Mouse (Mus musculus) embryonic facial prominence, embryonic 14.5 days (tissue): ENCODE measurements around the gene Anks1b. TPM values are rescaled to one million over a fixed set of nuclear protein-coding genes. Genes with fewer than 3 reads are reported as not detected.
A peak's percentile ranks its signal among the peaks of the same experiment; 100 is the strongest.

Source experiments
- ATAC-seq: fragments of 200-750 bp; cut with Nextera tagmentation; 2 replicates; pipeline ENCODE4 v1.8.0; 2017; ENCODE audit warnings: low read depth, moderate number of reproducible peaks, moderate TSS enrichment
- DNase-seq: peaks from one replicate; pipeline ENCODE4 v3.0.0-alpha.2; 2015; ENCODE audit warnings: low spot score
- H3K27ac ChIP-seq: fragments of 300-500 bp; sonication (generic); replicated peaks from 2 replicates; pipeline ENCODE4 v1.5.1; 2014; ENCODE audit warnings: low read depth, mild to moderate bottlenecking, low read length, moderate library complexity
- H3K27me3 ChIP-seq: fragments of 300-500 bp; sonication (generic); replicated peaks from 2 replicates; pipeline ENCODE4 v1.6.1; 2014; ENCODE audit warnings: low read length; ENCODE audit not compliant: control insufficient read depth, insufficient read depth
- H3K36me3 ChIP-seq: fragments of 300-500 bp; sonication (generic); 2 replicates; pipeline ENCODE4 v1.6.1; 2014; ENCODE audit warnings: low read length, mixed read lengths; ENCODE audit not compliant: control insufficient read depth, insufficient read depth
- H3K4me1 ChIP-seq: fragments of 300-500 bp; sonication (generic); 2 replicates; pipeline ENCODE4 v1.6.1; 2014; ENCODE audit warnings: antibody characterized with exemption, low read length; ENCODE audit not compliant: control insufficient read depth, insufficient read depth
- H3K4me2 ChIP-seq: fragments of 300-500 bp; sonication (generic); 2 replicates; pipeline ENCODE4 v1.6.1; 2014; ENCODE audit warnings: low read depth, mild to moderate bottlenecking, low read length, moderate library complexity, mixed read lengths
- H3K4me3 ChIP-seq: fragments of 300-500 bp; sonication (generic); 2 replicates; pipeline ENCODE4 v1.5.1; 2014; ENCODE audit warnings: low read depth, mild to moderate bottlenecking, low read length
- H3K9ac ChIP-seq: fragments of 300-500 bp; sonication (generic); 2 replicates; pipeline ENCODE4 v1.6.1; 2014; ENCODE audit warnings: low read depth, mild to moderate bottlenecking, low read length, moderate library complexity, mixed read lengths
- H3K9me3 ChIP-seq: fragments of 300-500 bp; sonication (generic); 2 replicates; pipeline ENCODE4 v1.6.1; 2016; ENCODE audit warnings: low read length; ENCODE audit not compliant: control insufficient read depth
- WGBS: fragments of 180-500 bp; shearing (Covaris S2); extraction: QIAGEN DNeasy Blood & Tissue Kit; methylation state at CpG from one replicate; pipeline ENCODE4 v1.1.7; 2014; 5-methylcytosine and 5-hydroxymethylcytosine counted together
- polyA plus RNA-seq: library from polyadenylated mRNA; unstranded; fragments of >200 nt; fragmentation: Nextera tagmentation; extraction: Ambion mirVana; gene quantifications from 2 replicates; pipeline ENCODE4 v1.2.1, GENCODE M21; 2014

Gene Anks1b
- polyA plus RNA-seq, 1 experiment from 2014 or later: 2.2 TPM

- no peaks in the 10 kb centered on the region for H3K27me3 ChIP-seq
- H3K9me3 ChIP-seq: no peaks in the 10 kb centered on the region
- no peak; the same call in 1 of the 2 replicates for ATAC-seq
- no peak overlapping the region for H3K4me3 ChIP-seq
- no peaks in the 10 kb centered on the region for H3K4me1 ChIP-seq
- DNase-seq: no peak
- no peaks in the 10 kb centered on the region for H3K36me3 ChIP-seq
- H3K27ac ChIP-seq: no peak overlapping the region
- WGBS: 35% methylated on average over 4 of the region's 4 CpGs
- no peak overlapping the region for H3K9ac ChIP-seq
- H3K4me2 ChIP-seq: no peak overlapping the region
Observed at GRCm38 (mm10) chr10:90068651-90069050, 195.3 kb downstream of the Anks1b start.

- Histone ChIP-seq H3K4me2 (no peak overlapping the region), H3K4me1 (no peaks in the 10 kb centered on the region), H3K27ac (no peak overlapping the region), H3K27me3 (no peaks in the 10 kb centered on the region), H3K36me3 (no peaks in the 10 kb centered on the region), H3K9me3 (no peaks in the 10 kb centered on the region), H3K4me3 (no peak overlapping the region), H3K9ac (no peak overlapping the region)
- DNase-seq (no peak), ATAC-seq (no peak)
- 85% methylated on average over 9 of the region's 9 CpGs for WGBS
Observed at GRCm38 (mm10) chr10:90077930-90078329, 204.6 kb downstream of the Anks1b start.

- H3K9me3 ChIP-seq: no peaks in the 10 kb centered on the region
- ATAC-seq (no peak), DNase-seq (no peak)
- H3K4me3 ChIP-seq: no peak overlapping the region
- no peaks in the 10 kb centered on the region for H3K36me3 ChIP-seq
- H3K4me1 ChIP-seq: no peaks in the 10 kb centered on the region
- no peak overlapping the region for H3K27ac ChIP-seq
- no peaks in the 10 kb centered on the region for H3K27me3 ChIP-seq
- no peak overlapping the region for H3K4me2 ChIP-seq
- H3K9ac ChIP-seq: no peak overlapping the region
- WGBS: 46% methylated on average over 3 of the region's 3 CpGs
Observed at GRCm38 (mm10) chr10:90081151-90081550, 207.8 kb downstream of the Anks1b start.

GRCm38 (mm10) chr10:90081630-90082029 is 208.3 kb downstream of the Anks1b start:
- no peaks in the 10 kb centered on the region for H3K4me1 ChIP-seq
- DNase-seq (peak; percentile 65), ATAC-seq (no peak)
- no peaks in the 10 kb centered on the region for H3K9me3 ChIP-seq
- H3K27me3 ChIP-seq: no peaks in the 10 kb centered on the region
- no peak overlapping the region for H3K4me2 ChIP-seq
- H3K9ac ChIP-seq: no peak overlapping the region
- 16% methylated on average over 7 of the region's 7 CpGs for WGBS
- no peak overlapping the region for H3K4me3 ChIP-seq
- H3K36me3 ChIP-seq: no peaks in the 10 kb centered on the region
- H3K27ac ChIP-seq: no peak overlapping the region

- Histone ChIP-seq H3K27ac (no peak overlapping the region), H3K27me3 (no peaks in the 10 kb centered on the region), H3K36me3 (no peaks in the 10 kb centered on the region), H3K4me2 (no peak overlapping the region), H3K9ac (no peak overlapping the region), H3K4me3 (no peak overlapping the region), H3K9me3 (no peaks in the 10 kb centered on the region), H3K4me1 (no peaks in the 10 kb centered on the region)
- no peak for DNase-seq
- no peak for ATAC-seq
- 83% methylated on average over 6 of the region's 6 CpGs for WGBS
Observed at GRCm38 (mm10) chr10:90093877-90094276, 220.6 kb downstream of the Anks1b start.

- Histone ChIP-seq H3K4me1 (no peaks in the 10 kb centered on the region), H3K9ac (no peak overlapping the region), H3K9me3 (no peaks in the 10 kb centered on the region), H3K27ac (no peak overlapping the region), H3K36me3 (no peaks in the 10 kb centered on the region), H3K4me3 (no peak overlapping the region), H3K4me2 (no peak overlapping the region), H3K27me3 (no peaks in the 10 kb centered on the region)
- WGBS: 55% methylated on average over 5 of the region's 5 CpGs
- ATAC-seq (peak; percentile 72; the same call in 1 of the 2 replicates), DNase-seq (peak; percentile 49)
Observed at GRCm38 (mm10) chr10:90112662-90113061, 239.4 kb downstream of the Anks1b start.

- ATAC-seq (no peak), DNase-seq (no peak)
- Histone ChIP-seq H3K36me3 (no peaks in the 10 kb centered on the region), H3K9me3 (no peaks in the 10 kb centered on the region), H3K27me3 (no peaks in the 10 kb centered on the region), H3K27ac (no peak overlapping the region), H3K9ac (no peak overlapping the region), H3K4me3 (no peak overlapping the region), H3K4me2 (no peak overlapping the region), H3K4me1 (no peaks in the 10 kb centered on the region)
- WGBS: 71% methylated on average over 3 of the region's 3 CpGs
Observed at GRCm38 (mm10) chr10:90116867-90117266, 243.6 kb downstream of the Anks1b start.

GRCm38 (mm10) chr10:90117836-90118235 is 244.5 kb downstream of the Anks1b start:
- H3K36me3 ChIP-seq: no peaks in the 10 kb centered on the region
- no peak overlapping the region for H3K4me2 ChIP-seq
- H3K9ac ChIP-seq: no peak overlapping the region
- H3K27me3 ChIP-seq: no peaks in the 10 kb centered on the region
- WGBS: 90% methylated on average over 2 of the region's 2 CpGs
- H3K27ac ChIP-seq: no peak overlapping the region
- no peaks in the 10 kb centered on the region for H3K4me1 ChIP-seq
- ATAC-seq (no peak), DNase-seq (no peak)
- H3K9me3 ChIP-seq: no peaks in the 10 kb centered on the region
- H3K4me3 ChIP-seq: no peak overlapping the region

GRCm38 (mm10) chr10:90137538-90137937 is 264.2 kb downstream of the Anks1b start:
- peaks cover 4% of the 10 kb centered on the region; the same call in 1 of the 2 replicates for H3K9me3 ChIP-seq
- H3K4me3 ChIP-seq: no peak overlapping the region
- no peak for ATAC-seq
- no peak overlapping the region for H3K27ac ChIP-seq
- no peak for DNase-seq
- no peaks in the 10 kb centered on the region for H3K27me3 ChIP-seq
- H3K4me1 ChIP-seq: no peaks in the 10 kb centered on the region
- no peak overlapping the region for H3K4me2 ChIP-seq
- H3K9ac ChIP-seq: no peak overlapping the region
- no peaks in the 10 kb centered on the region for H3K36me3 ChIP-seq
